Mouse (Mus musculus) frontal cortex, adult 2 months (tissue): ENCODE measurements around the gene Ccdc14. TPM values are rescaled to one million over a fixed set of nuclear protein-coding genes. Genes with fewer than 3 reads are reported as not detected.

Experiments used
- DNase-seq, 2 experiments: peaks; one replicate each; pipeline ENCODE4 v3.0.0; 2022; ENCODE audit warnings: low spot score in 1 of 2; ENCODE audit errors: extremely low spot score in 1 of 2
- polyA plus RNA-seq: library from polyadenylated mRNA; depleted of rRNA; stranded (reverse); fragments of >200 nt; gene quantifications from 2 replicates; pipeline ENCODE4 v1.2.3, GENCODE M21; 2012; rRNA removed

Gene Ccdc14
- polyA plus RNA-seq, 1 experiment: 2.8 TPM

DNA sequence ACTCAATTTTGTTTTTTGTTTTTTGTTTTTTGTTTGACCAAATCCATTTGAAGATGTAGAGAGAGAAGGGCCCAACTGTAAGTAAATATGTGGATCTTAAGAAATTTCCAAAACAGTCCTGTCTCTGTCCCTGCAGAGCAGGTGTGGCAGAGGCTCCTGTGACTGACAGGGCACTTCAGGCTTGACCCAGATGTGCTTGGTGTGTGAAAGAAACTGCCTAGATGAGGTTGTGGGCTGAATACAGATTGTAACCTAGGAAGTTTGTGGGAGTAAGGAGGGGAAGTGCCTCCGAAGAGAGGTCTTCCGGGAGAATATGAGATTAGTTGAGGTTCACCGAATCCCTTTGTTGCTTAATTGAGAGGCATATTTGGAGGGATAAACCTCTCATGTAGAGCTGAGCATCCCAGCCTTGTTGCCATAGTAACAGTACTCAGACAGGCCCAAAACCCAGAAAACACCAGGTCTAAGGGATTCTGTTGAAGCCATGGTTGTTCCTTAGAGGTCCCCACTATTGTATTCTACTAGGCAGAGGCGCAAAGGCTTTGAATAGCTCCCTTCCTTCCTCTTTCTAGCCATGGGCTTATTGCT is 82.1 kb downstream of the Ccdc14 start:
- peak in 1 of 2 experiments; percentile 1 for DNase-seq

Other genes with a start within 250 kb of the Ccdc14 start
- 177 and 178 TPM in 2 replicates for gene Kalrn, start 117.1 kb upstream of the Ccdc14 start, polyA plus RNA-seq
- 0.15 TPM in 1 of 2 replicates, not detected in the other for gene Ropn1, start 40.7 kb upstream of the Ccdc14 start, polyA plus RNA-seq
- gene Mylk, start 54.6 kb downstream of the Ccdc14 start, polyA plus RNA-seq: 9.5 and 12.4 TPM in 2 replicates